Mouse (Mus musculus) MEL (cell line): ENCODE results near the gene Dlgap1. TPM values are rescaled to one million over a fixed set of nuclear protein-coding genes. Genes with fewer than 3 reads are reported as not detected.

Experiments
- DNase-seq: peaks from one replicate; pipeline ENCODE4 v3.0.0; 2011; ENCODE audit warnings: low read depth, low spot score
- H3K27ac ChIP-seq: 2 replicates; pipeline ENCODE4 v1.5.1; 2012; ENCODE audit warnings: low read depth, mild to moderate bottlenecking, control low read depth, low read length, moderate library complexity; ENCODE audit not compliant: control insufficient read depth
- H3K27me3 ChIP-seq, 2 experiments: fragments of 150-350 bp in 1 of 2; sonication (generic) in 1 of 2; 2 replicates each; pipeline ENCODE4 v1.6.1; 2012; ENCODE audit warnings: low read length in 2 of 2, mild to moderate bottlenecking in 2 of 2, improper control_type of control experiment in 1 of 2, moderate library complexity in 1 of 2; ENCODE audit not compliant: insufficient read depth in 2 of 2, control insufficient read depth in 1 of 2
- H3K36me3 ChIP-seq, 2 experiments: 2 replicates each; pipeline ENCODE4 v1.6.1; 2012 to 2014; ENCODE audit warnings: low read length in 2 of 2, improper control_type of control experiment in 1 of 2, inconsistent platforms in 1 of 2, mild to moderate bottlenecking in 1 of 2; ENCODE audit not compliant: insufficient read depth in 2 of 2, control insufficient read depth in 1 of 2
- H3K4me1 ChIP-seq, 2 experiments: fragments of 150-350 bp in 1 of 2; sonication (generic) in 1 of 2; 2 replicates each; pipeline ENCODE4 v1.6.1; 2012; ENCODE audit warnings: low read length in 2 of 2, improper control_type of control experiment in 1 of 2, mild to moderate bottlenecking in 1 of 2; ENCODE audit not compliant: insufficient read depth in 2 of 2, control insufficient read depth in 1 of 2
- H3K4me3 ChIP-seq, 2 experiments: fragments of 150-350 bp in 1 of 2; sonication (generic) in 1 of 2; 2 replicates each; pipeline ENCODE4 v1.5.1; 2012; ENCODE audit warnings: low read depth in 2 of 2, low read length in 2 of 2, mild to moderate bottlenecking in 2 of 2, moderate library complexity in 2 of 2, control low read depth in 1 of 2, improper control_type of control experiment in 1 of 2; ENCODE audit not compliant: control insufficient read depth in 1 of 2, insufficient read depth in 1 of 2
- H3K79me2 ChIP-seq: 2 replicates; pipeline ENCODE4 v1.6.1; 2012; ENCODE audit warnings: mild to moderate bottlenecking, low read length, moderate library complexity; ENCODE audit not compliant: control insufficient read depth, poor library complexity, insufficient read depth
- H3K9ac ChIP-seq: 2 replicates; pipeline ENCODE4 v1.6.1; 2012; ENCODE audit warnings: low read depth, mild to moderate bottlenecking, control low read depth, low read length, moderate library complexity; ENCODE audit not compliant: control insufficient read depth, poor library complexity, severe bottlenecking
- H3K9me3 ChIP-seq: fragments of 150-350 bp; sonication (generic); replicated peaks from 2 replicates; pipeline ENCODE4 v1.6.1; 2012; ENCODE audit warnings: mild to moderate bottlenecking, low read length, improper control_type of control experiment, moderate library complexity; ENCODE audit not compliant: insufficient read depth
- CHD1 ChIP-seq: IDR thresholded peaks from 2 replicates; pipeline ENCODE4 v1.6.1; 2012; ENCODE audit warnings: low read depth, mild to moderate bottlenecking, inconsistent platforms, low read length, improper control_type of control experiment
- CTCF ChIP-seq, 3 experiments: IDR thresholded peaks in 2 of 3; conservative IDR thresholded peaks in 1 of 3; 2 replicates each; pipeline ENCODE4 v1.5.1; 2011 to 2012; ENCODE audit warnings: low read length in 3 of 3, low read depth in 2 of 3, mild to moderate bottlenecking in 2 of 3, improper control_type of control experiment in 1 of 3, inconsistent platforms in 1 of 3, mixed read lengths in 1 of 3, moderate library complexity in 1 of 3; ENCODE audit not compliant: control insufficient read depth in 1 of 3, insufficient read depth in 1 of 3, poor library complexity in 1 of 3, severe bottlenecking in 1 of 3
- E2F4 ChIP-seq: IDR thresholded peaks from 2 replicates; pipeline ENCODE4 v1.6.1; 2011; ENCODE audit warnings: low read depth, low read length, improper control_type of control experiment, borderline replicate concordance
- EP300 ChIP-seq, 2 experiments: IDR thresholded peaks; 2 replicates each; pipeline ENCODE4 v1.6.1; 2011; ENCODE audit warnings: improper control_type of control experiment in 2 of 2, low read length in 2 of 2, low read depth in 1 of 2, mild to moderate bottlenecking in 1 of 2
- ETS1 ChIP-seq: IDR thresholded peaks from 2 replicates; pipeline ENCODE4 v1.6.1; 2012; ENCODE audit warnings: low read depth, mild to moderate bottlenecking, inconsistent platforms, low read length, improper control_type of control experiment, moderate library complexity
- GABPA ChIP-seq: IDR thresholded peaks from 2 replicates; pipeline ENCODE4 v1.6.1; 2012; ENCODE audit warnings: low read depth, mild to moderate bottlenecking, inconsistent platforms, low read length, improper control_type of control experiment, moderate library complexity
- GATA1 ChIP-seq: IDR thresholded peaks from 2 replicates; pipeline ENCODE4 v1.6.1; 2011; ENCODE audit warnings: low read depth, low read length, improper control_type of control experiment
- HCFC1 ChIP-seq: IDR thresholded peaks from 2 replicates; pipeline ENCODE4 v1.6.1; 2012; ENCODE audit warnings: low read depth, mild to moderate bottlenecking, inconsistent platforms, low read length, improper control_type of control experiment, moderate library complexity
- JUND ChIP-seq: IDR thresholded peaks from 2 replicates; pipeline ENCODE4 v1.6.1; 2011; ENCODE audit warnings: low read depth, mild to moderate bottlenecking, improper control_type of control experiment, low read length
- MAX ChIP-seq: IDR thresholded peaks from 2 replicates; pipeline ENCODE4 v1.6.1; 2011; ENCODE audit warnings: low read length, improper control_type of control experiment
- MXI1 ChIP-seq: IDR thresholded peaks from 2 replicates; pipeline ENCODE4 v1.6.1; 2011; ENCODE audit warnings: mild to moderate bottlenecking, low read depth, low read length, improper control_type of control experiment
- POLR2A ChIP-seq, 2 experiments: IDR thresholded peaks; 2 replicates each; pipeline ENCODE4 v1.6.1; 2011 to 2012; ENCODE audit warnings: low read length in 2 of 2, mild to moderate bottlenecking in 2 of 2, control low read depth in 1 of 2, improper control_type of control experiment in 1 of 2, low read depth in 1 of 2, moderate library complexity in 1 of 2; ENCODE audit not compliant: control insufficient read depth in 1 of 2, insufficient read depth in 1 of 2, poor library complexity in 1 of 2
- RAD21 ChIP-seq: IDR thresholded peaks from 2 replicates; pipeline ENCODE4 v1.6.1; 2011; ENCODE audit warnings: mild to moderate bottlenecking, low read depth, low read length, improper control_type of control experiment
- RCOR1 ChIP-seq: IDR thresholded peaks from 2 replicates; pipeline ENCODE4 v1.6.1; 2012; ENCODE audit warnings: low read depth, mild to moderate bottlenecking, inconsistent platforms, low read length, improper control_type of control experiment
- SIN3A ChIP-seq: IDR thresholded peaks from 2 replicates; pipeline ENCODE4 v1.6.1; 2012; ENCODE audit warnings: low read length, improper control_type of control experiment, inconsistent platforms
- SMC3 ChIP-seq: IDR thresholded peaks from 2 replicates; pipeline ENCODE4 v1.6.1; 2011; ENCODE audit warnings: low read depth, low read length, improper control_type of control experiment
- TBP ChIP-seq: IDR thresholded peaks from 2 replicates; pipeline ENCODE4 v1.8.0; 2011; ENCODE audit warnings: low read depth, low read length, improper control_type of control experiment
- UBTF ChIP-seq: IDR thresholded peaks from 2 replicates; pipeline ENCODE4 v1.6.1; 2012; ENCODE audit warnings: low read depth, mild to moderate bottlenecking, inconsistent platforms, low read length, improper control_type of control experiment, moderate library complexity, borderline replicate concordance; ENCODE audit not compliant: insufficient read depth
- USF1 ChIP-seq: IDR thresholded peaks from 2 replicates; pipeline ENCODE4 v1.6.1; 2014; ENCODE audit warnings: low read depth, mild to moderate bottlenecking, inconsistent platforms, low read length, improper control_type of control experiment, moderate library complexity
- USF2 ChIP-seq, 2 experiments: IDR thresholded peaks; 2 replicates each; pipeline ENCODE4 v1.6.1; 2011 to 2012; ENCODE audit warnings: improper control_type of control experiment in 2 of 2, low read length in 2 of 2, borderline replicate concordance in 1 of 2, inconsistent platforms in 1 of 2, low read depth in 1 of 2, mild to moderate bottlenecking in 1 of 2; ENCODE audit not compliant: insufficient read depth in 1 of 2
- ZC3H11A ChIP-seq: IDR thresholded peaks from 2 replicates; pipeline ENCODE4 v1.6.1; 2012; ENCODE audit warnings: low read depth, mild to moderate bottlenecking, inconsistent platforms, low read length, improper control_type of control experiment
- ZKSCAN1 ChIP-seq: IDR thresholded peaks from 2 replicates; pipeline ENCODE4 v1.6.1; 2012; ENCODE audit warnings: low read depth, mild to moderate bottlenecking, inconsistent platforms, low read length, improper control_type of control experiment, moderate library complexity
- ZMIZ1 ChIP-seq: IDR thresholded peaks from 2 replicates; pipeline ENCODE4 v1.6.1; 2012; ENCODE audit warnings: low read depth, mild to moderate bottlenecking, inconsistent platforms, low read length, improper control_type of control experiment, moderate library complexity
- ZNF384 ChIP-seq: IDR thresholded peaks from 2 replicates; pipeline ENCODE4 v1.6.1; 2012; ENCODE audit warnings: low read depth, mild to moderate bottlenecking, inconsistent platforms, low read length, improper control_type of control experiment
- polyA plus RNA-seq, 2 experiments: library from polyadenylated mRNA; stranded (reverse) in 1 of 2; unstranded in 1 of 2; fragments of >175 nt in 1 of 2; fragments of >200 nt in 1 of 2; gene quantifications; 2 replicates each; pipeline versions ENCODE4 v1.2.1 to v1.2.4; 2012; ENCODE audit warnings: low replicate concordance in 2 of 2, low read depth in 1 of 2; ENCODE audit not compliant: insufficient read length in 2 of 2, insufficient read depth in 1 of 2, missing spikeins in 1 of 2
- total RNA-seq: library from RNA; depleted of rRNA; stranded (reverse); fragments of 300-350 nt; gene quantifications from 2 replicates; pipeline ENCODE4 v1.2.3, GENCODE M21; 2012

The Dlgap1 gene
- total and polyA plus RNA-seq, 3 experiments, result 0.06 TPM; not detected in 2

- no peak for DNase-seq
- Histone ChIP-seq H3K27ac (no peak overlapping the region), H3K27me3 (no peaks in the 10 kb centered on the region; a peak in 2 of 4 replicates), H3K79me2 (no peaks in the 10 kb centered on the region), H3K4me3 (no peak overlapping the region), H3K4me1 (no peaks in the 10 kb centered on the region), H3K9me3 (no peaks in the 10 kb centered on the region), H3K9ac (no peak overlapping the region), H3K36me3 (no peaks in the 10 kb centered on the region)
- TF ChIP-seq ZC3H11A (no peak), ETS1 (no peak), UBTF (no peak), ZMIZ1 (no peak), CTCF (IDR thresholded peaks at IDR 0.05 in 2 of 3, conservative IDR thresholded peaks at IDR 0.05 in 1 of 3; ENCODE audit: control insufficient read depth in 1 of 3, insufficient read depth in 1 of 3, low read depth in 2 of 3, low read length in 3 of 3, poor library complexity in 1 of 3, severe bottlenecking in 1 of 3) (no peak), CHD1 (no peak), E2F4 (no peak), SIN3A (no peak), POLR2A (IDR thresholded peaks at IDR 0.05; ENCODE audit: control insufficient read depth in 1 of 2, insufficient read depth in 1 of 2, low read depth in 1 of 2, low read length in 2 of 2, poor library complexity in 1 of 2) (no peak), ZNF384 (no peak), HCFC1 (no peak), JUND (no peak), MAX (no peak), RAD21 (no peak), GABPA (no peak), USF1 (no peak), ZKSCAN1 (no peak), TBP (no peak), MXI1 (no peak), RCOR1 (no peak)
Measured at GRCm38 (mm10) chr17:70762634-70763033, 793.8 kb downstream of the Dlgap1 start.

- Histone ChIP-seq H3K79me2 (no peaks in the 10 kb centered on the region), H3K9ac (no peak overlapping the region), H3K27ac (no peak overlapping the region), H3K4me3 (no peak overlapping the region), H3K36me3 (no peaks in the 10 kb centered on the region), H3K4me1 (no peaks in the 10 kb centered on the region), H3K27me3 (no peaks in the 10 kb centered on the region; a peak in 1 of 4 replicates), H3K9me3 (no peaks in the 10 kb centered on the region)
- TF ChIP-seq GATA1 (no peak), USF2 (IDR thresholded peaks at IDR 0.05; ENCODE audit: borderline replicate concordance in 1 of 2, insufficient read depth in 1 of 2, low read depth in 1 of 2, low read length in 2 of 2) (no peak), RAD21 (peak; percentile 4), CTCF (IDR thresholded peaks at IDR 0.05 in 2 of 3, conservative IDR thresholded peaks at IDR 0.05 in 1 of 3; ENCODE audit: control insufficient read depth in 1 of 3, insufficient read depth in 1 of 3, low read depth in 2 of 3, low read length in 3 of 3, poor library complexity in 1 of 3, severe bottlenecking in 1 of 3) (peak; percentile 10 to 26 (median 19); a peak in 2 of 6 replicates), SMC3 (peak; percentile 20; the same call in 1 of the 2 replicates), JUND (no peak), EP300 (IDR thresholded peaks at IDR 0.05; ENCODE audit: low read depth in 1 of 2, low read length in 2 of 2) (no peak)
- DNase-seq, result peak; percentile 13
Measured at GRCm38 (mm10) chr17:70765337-70765736, 796.5 kb downstream of the Dlgap1 start.
